Mouse (Mus musculus) neural tube, embryonic 14.5 days (tissue): ENCODE data around the gene Olfr1386. TPM values are rescaled to one million over a fixed set of nuclear protein-coding genes. Genes with fewer than 3 reads are reported as not detected.
"Not testable (repeated sequence)": the region's sequence is repeated elsewhere in the genome, so short reads cannot be mapped to it uniquely, and the experiment has no call there.

ENCODE experiments used
- ATAC-seq: fragments of 200-750 bp; cut with Nextera tagmentation; 2 replicates; pipeline ENCODE4 v1.8.0; 2017; ENCODE audit warnings: low read depth, mild to moderate bottlenecking, moderate TSS enrichment, moderate library complexity
- H3K27ac ChIP-seq: fragments of 300-500 bp; sonication (generic); 2 replicates; pipeline ENCODE4 v1.5.1; 2014; ENCODE audit warnings: low read depth, mild to moderate bottlenecking, control low read depth, low read length, moderate library complexity, mixed read lengths
- H3K27me3 ChIP-seq: fragments of 300-500 bp; sonication (generic); 2 replicates; pipeline ENCODE4 v1.6.1; 2014; ENCODE audit warnings: low read length; ENCODE audit not compliant: control insufficient read depth, insufficient read depth
- H3K36me3 ChIP-seq: fragments of 300-500 bp; sonication (generic); 2 replicates; pipeline ENCODE4 v1.6.1; 2014; ENCODE audit warnings: low read length, mixed read lengths; ENCODE audit not compliant: control insufficient read depth, insufficient read depth
- H3K4me1 ChIP-seq: fragments of 300-500 bp; sonication (generic); 2 replicates; pipeline ENCODE4 v1.6.1; 2014; ENCODE audit warnings: low read length; ENCODE audit not compliant: control insufficient read depth, insufficient read depth
- H3K4me2 ChIP-seq: fragments of 300-500 bp; sonication (generic); 2 replicates; pipeline ENCODE4 v1.6.1; 2014; ENCODE audit warnings: mild to moderate bottlenecking, low read depth, low read length, control low read depth
- H3K4me3 ChIP-seq: fragments of 300-500 bp; sonication (generic); 2 replicates; pipeline ENCODE4 v1.5.1; 2014; ENCODE audit warnings: low read depth, low read length, control low read depth, mixed read lengths
- H3K9ac ChIP-seq: fragments of 300-500 bp; sonication (generic); replicated peaks from 2 replicates; pipeline ENCODE4 v1.6.1; 2014; ENCODE audit warnings: low read depth, mild to moderate bottlenecking, control low read depth, low read length, mixed read lengths
- H3K9me3 ChIP-seq: fragments of 300-500 bp; sonication (generic); 2 replicates; pipeline ENCODE4 v1.6.1; 2016; ENCODE audit warnings: low read length; ENCODE audit not compliant: control insufficient read depth
- WGBS: fragments of 180-500 bp; shearing (Covaris S2); extraction: QIAGEN DNeasy Blood & Tissue Kit; methylation state at CpG from one replicate; pipeline ENCODE4 v1.1.7; 2014; 5-methylcytosine and 5-hydroxymethylcytosine counted together
- polyA plus RNA-seq: library from polyadenylated mRNA; unstranded; fragments of >200 nt; fragmentation: Nextera tagmentation; extraction: Ambion mirVana; gene quantifications from 2 replicates; pipeline ENCODE4 v1.2.1, GENCODE M21; 2014

Gene Olfr1386
- polyA plus RNA-seq, result not detected in 2 replicates

DNA sequence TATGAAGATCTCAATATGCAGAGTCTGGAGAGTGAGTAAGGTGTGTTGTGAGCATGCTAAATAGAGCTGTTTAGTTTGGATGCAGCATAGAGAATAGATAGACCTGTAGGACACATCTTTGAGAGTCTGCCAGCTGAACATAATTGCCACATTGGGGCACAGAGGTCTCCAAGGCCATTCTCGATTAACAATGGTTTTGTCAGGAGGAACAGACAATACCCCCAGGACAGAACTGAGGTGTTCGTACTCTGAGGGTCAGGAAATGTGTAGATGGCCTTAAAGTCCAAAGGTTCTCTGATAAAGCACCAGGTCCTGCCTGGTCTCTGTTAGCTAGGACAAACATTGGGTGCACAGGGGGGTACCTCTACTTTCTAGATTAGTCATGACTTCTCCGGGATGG lies at the start of gene Olfr1386:
Gene Olfr1386, plus strand, starts transcription at position 301 of the 400 bp plus-strand sequence.
- not testable (repeated sequence) for H3K9ac ChIP-seq, H3K4me1 ChIP-seq, H3K9me3 ChIP-seq, H3K4me3 ChIP-seq, H3K4me2 ChIP-seq, H3K36me3 ChIP-seq, H3K27ac ChIP-seq, H3K27me3 ChIP-seq, ATAC-seq
- WGBS, result 83% methylated on average over 2 of the region's 3 CpGs

DNA sequence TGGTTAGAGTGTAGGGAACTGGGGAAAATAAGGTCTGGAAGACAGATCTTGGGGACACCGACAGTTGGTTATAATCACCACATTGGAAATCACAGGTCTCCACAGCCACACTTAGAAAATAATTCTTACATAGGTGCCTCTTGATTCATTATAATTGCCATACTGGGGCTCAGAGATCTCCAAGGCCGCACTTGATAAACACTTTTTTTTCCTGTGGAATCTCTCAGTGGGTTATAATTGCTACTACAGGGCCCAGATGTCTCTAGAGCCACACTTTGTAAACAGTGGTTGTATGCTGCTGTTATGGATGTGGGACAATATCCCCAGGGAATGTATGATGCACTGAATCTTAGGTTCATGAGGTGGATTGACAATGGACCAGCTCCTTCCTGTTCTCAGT lies 42.1 kb upstream of the Olfr1386 start, which contains the start of gene Olfr1389:
Gene Olfr1389, plus strand, starts transcription at position 301 of the 400 bp plus-strand sequence.
- ATAC-seq, result no peak
- no peaks in the 10 kb centered on the region for H3K9me3 ChIP-seq
- no peaks in the 10 kb centered on the region for H3K27me3 ChIP-seq
- no peaks in the 10 kb centered on the region for H3K4me1 ChIP-seq
- H3K27ac ChIP-seq, result no peak within 1 kb of the TSS
- no peak within 1 kb of the TSS for H3K4me2 ChIP-seq
- H3K36me3 ChIP-seq, result no peaks in the 10 kb centered on the region
- no peak within 1 kb of the TSS for H3K4me3 ChIP-seq
- 93% methylated on average over 2 of the region's 2 CpGs for WGBS
- no peak within 1 kb of the TSS for H3K9ac ChIP-seq

DNA sequence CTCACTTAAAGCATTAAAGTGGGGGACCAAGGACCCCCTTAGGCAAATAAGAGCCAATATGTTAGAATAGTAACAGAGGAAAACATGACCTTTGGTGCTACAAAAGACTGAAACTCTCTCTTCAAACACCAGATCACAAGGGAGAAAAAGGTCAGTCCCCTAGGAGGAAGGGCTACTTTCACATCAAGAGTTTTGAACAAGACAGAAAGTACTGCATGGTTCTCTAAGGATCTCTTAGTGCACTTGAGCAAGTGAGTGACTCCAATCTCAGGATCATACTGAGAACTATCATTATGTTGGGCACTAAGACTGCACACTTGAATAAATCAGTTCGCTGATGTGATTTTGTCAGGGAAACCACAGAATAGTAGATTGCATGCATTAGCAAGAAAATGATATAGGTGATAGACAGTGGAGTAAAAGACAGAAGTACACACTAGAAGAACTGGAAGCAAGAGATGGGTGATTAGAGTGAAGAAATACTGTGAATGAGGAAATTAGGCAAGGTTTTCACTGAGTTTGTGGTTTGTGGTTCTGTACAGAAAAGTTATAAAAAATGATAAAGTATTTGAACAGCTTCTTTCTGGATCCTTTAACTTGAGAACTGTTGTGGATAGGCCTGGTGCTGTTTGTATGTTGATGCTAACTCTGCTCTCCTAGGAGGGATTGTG lies 39.5 kb upstream of the Olfr1386 start:
- H3K4me2 ChIP-seq, result no peak overlapping the region
- H3K27me3 ChIP-seq, result no peaks in the 10 kb centered on the region
- H3K9me3 ChIP-seq, result no peaks in the 10 kb centered on the region
- H3K9ac ChIP-seq, result no peak overlapping the region
- no peak overlapping the region for H3K27ac ChIP-seq
- no peak overlapping the region for H3K4me3 ChIP-seq
- no peaks in the 10 kb centered on the region for H3K4me1 ChIP-seq
- H3K36me3 ChIP-seq, result no peaks in the 10 kb centered on the region
- 93% methylated on average over 1 of the region's 1 CpGs for WGBS
- no peak for ATAC-seq

DNA sequence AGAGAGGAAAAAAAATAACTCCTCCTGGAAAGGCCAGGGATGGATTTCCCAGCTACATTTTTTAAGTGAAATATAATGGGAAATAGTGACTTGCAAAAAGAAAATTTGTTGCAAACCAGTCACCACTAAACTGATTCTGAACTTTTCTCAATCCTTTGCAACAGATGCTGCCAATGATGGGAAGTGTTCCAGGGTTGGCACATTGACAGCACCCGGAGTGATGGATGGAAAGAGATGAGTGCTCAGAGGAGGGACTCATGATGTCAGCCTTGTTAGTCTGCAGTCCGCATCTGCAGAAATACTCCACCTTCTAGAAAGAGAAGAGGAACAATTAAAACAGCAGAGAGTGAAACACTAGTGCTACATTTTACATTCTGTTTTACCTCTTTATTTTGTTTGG lies 35.2 kb upstream of the Olfr1386 start:
- H3K4me1 ChIP-seq, result no peaks in the 10 kb centered on the region
- H3K9me3 ChIP-seq, result no peaks in the 10 kb centered on the region
- no peaks in the 10 kb centered on the region for H3K36me3 ChIP-seq
- no peaks in the 10 kb centered on the region for H3K27me3 ChIP-seq
- no peak overlapping the region for H3K9ac ChIP-seq
- no peak for ATAC-seq
- H3K4me3 ChIP-seq, result no peak overlapping the region
- H3K4me2 ChIP-seq, result no peak overlapping the region
- no peak overlapping the region for H3K27ac ChIP-seq
- 86% methylated on average over 2 of the region's 2 CpGs for WGBS

DNA sequence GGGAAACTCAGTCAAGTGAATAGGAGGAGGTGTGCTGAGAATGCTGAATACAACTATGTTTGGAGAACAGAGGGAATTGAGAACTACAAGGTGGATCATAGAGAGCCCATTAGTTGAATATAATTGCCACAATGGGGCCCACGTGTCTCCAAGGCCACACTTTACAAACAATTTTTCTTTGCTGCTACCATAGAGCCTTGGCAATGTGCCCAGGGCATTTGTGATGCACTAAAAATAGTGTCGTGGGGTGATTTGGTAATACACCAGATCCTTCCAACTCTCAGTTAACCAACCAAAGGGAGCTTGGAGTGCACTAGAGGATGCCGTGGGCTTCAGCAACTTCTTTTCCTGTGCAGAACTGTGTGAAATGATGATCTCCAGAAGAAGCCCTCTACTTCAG lies 28.4 kb upstream of the Olfr1386 start, which contains the start of gene Olfr1388:
Gene Olfr1388, plus strand, starts transcription at position 214 of the 400 bp plus-strand sequence.
- H3K9me3 ChIP-seq, result no peaks in the 10 kb centered on the region
- H3K4me2 ChIP-seq, result no peak within 1 kb of the TSS
- 78% methylated on average over 3 of the region's 3 CpGs for WGBS
- H3K36me3 ChIP-seq, result no peaks in the 10 kb centered on the region
- H3K9ac ChIP-seq, result no peak within 1 kb of the TSS
- H3K4me1 ChIP-seq, result no peaks in the 10 kb centered on the region
- no peak for ATAC-seq
- H3K4me3 ChIP-seq, result no peak within 1 kb of the TSS
- no peaks in the 10 kb centered on the region for H3K27me3 ChIP-seq
- H3K27ac ChIP-seq, result no peak within 1 kb of the TSS

DNA sequence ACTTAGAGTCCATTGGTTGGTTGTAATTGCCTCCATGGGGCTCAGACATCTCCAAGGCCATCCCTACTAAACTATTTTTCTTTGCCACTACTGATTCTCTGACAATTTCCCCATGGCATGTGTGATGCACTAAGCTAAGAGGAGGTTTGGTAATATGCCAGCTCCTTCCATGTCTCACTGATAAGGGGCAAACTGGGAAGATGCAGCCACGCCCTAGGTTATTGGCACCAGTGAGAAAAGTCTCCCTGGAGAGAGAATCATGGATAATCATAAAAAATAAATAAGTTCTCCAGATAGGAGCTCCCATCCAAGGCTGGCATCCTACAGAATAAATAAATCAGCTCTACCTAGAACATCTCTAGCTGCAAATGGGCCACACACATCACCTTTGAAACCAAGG lies 9.8 kb upstream of the Olfr1386 start, which contains the start of gene Olfr1387:
Gene Olfr1387, plus strand, starts transcription at position 301 of the 400 bp plus-strand sequence.
- Histone ChIP-seq H3K9ac (no peak within 1 kb of the TSS), H3K4me3 (no peak within 1 kb of the TSS), H3K9me3 (no peaks in the 10 kb centered on the region), H3K4me1 (no peaks in the 10 kb centered on the region), H3K27me3 (no peaks in the 10 kb centered on the region), H3K4me2 (no peak within 1 kb of the TSS), H3K27ac (no peak within 1 kb of the TSS), H3K36me3 (no peaks in the 10 kb centered on the region)
- no peak for ATAC-seq
- WGBS, result 78% methylated on average over 1 of the region's 1 CpGs

DNA sequence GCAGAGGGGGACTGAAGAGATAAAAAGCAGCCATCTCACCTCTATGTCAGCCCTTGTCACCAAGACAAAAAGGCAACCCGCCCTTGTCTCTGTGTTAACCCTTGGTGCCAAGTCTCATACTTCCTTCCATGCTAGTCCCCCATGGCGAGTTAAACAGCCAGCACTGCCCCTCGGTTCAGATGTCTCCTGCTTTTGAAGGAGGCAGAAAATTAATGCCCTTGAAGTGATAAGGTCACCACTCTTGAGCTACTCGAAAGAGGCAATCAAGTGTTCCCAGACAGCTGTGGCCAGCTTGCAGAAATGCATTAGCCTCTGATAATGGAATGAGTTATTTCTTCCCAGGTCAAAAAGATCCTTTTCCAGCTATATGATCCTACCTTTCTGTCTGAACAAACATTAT lies 21.1 kb downstream of the Olfr1386 start:
- no peaks in the 10 kb centered on the region for H3K27me3 ChIP-seq
- H3K36me3 ChIP-seq, result no peaks in the 10 kb centered on the region
- no peak for ATAC-seq
- H3K9ac ChIP-seq, result no peak overlapping the region
- H3K4me1 ChIP-seq, result no peaks in the 10 kb centered on the region
- H3K4me3 ChIP-seq, result no peak overlapping the region
- H3K4me2 ChIP-seq, result no peak overlapping the region
- 55% methylated on average over 4 of the region's 4 CpGs for WGBS
- H3K9me3 ChIP-seq, result no peaks in the 10 kb centered on the region
- H3K27ac ChIP-seq, result no peak overlapping the region

DNA sequence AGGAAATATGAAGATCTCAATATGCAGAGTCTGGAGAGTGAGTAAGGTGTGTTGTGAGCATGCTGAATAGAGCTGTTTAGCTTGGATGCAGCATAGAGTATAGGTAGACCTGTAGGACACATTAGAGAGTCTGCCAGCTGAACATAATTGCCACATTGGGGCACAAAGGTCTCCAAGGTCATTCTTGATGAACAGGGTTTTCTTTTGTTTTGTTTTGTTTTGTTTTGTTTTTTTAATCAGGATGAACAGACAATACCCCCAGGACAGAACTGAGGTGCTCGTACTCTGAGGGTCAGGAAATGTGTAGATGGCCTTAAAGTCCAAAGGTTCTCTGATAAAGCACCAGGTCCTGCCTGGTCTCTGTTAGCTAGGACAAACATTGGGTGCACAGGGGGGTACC lies 23.9 kb downstream of the Olfr1386 start, which contains the start of gene Olfr1385:
Gene Olfr1385, plus strand, starts transcription at position 301 of the 400 bp plus-strand sequence.
- 88% methylated on average over 1 of the region's 1 CpGs for WGBS
- H3K36me3 ChIP-seq, H3K9ac ChIP-seq, ATAC-seq, H3K27me3 ChIP-seq, H3K4me2 ChIP-seq, H3K4me1 ChIP-seq, H3K9me3 ChIP-seq, H3K27ac ChIP-seq, H3K4me3 ChIP-seq: not testable (repeated sequence)

DNA sequence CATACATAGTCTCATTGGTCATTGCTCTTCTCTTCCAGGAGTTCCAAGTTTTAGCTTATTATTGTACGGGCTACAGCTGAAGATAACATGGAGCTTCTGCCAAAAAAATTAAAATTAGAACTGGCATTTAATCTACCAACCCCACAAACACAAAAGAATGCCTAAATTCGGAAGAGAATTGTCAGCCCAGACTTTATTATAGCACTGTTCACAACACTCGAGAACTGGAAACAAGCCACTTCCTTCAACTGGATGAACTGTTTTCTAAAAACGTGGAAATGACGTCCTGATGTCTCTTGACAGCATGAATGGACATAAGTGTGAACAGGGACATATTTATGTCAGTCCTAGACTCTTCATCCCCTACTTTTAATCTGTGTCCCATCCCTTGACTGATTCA lies 53.2 kb downstream of the Olfr1386 start:
- H3K27ac ChIP-seq, result no peak overlapping the region
- H3K9me3 ChIP-seq, result no peaks in the 10 kb centered on the region
- no peaks in the 10 kb centered on the region for H3K36me3 ChIP-seq
- H3K4me3 ChIP-seq, result no peak overlapping the region
- H3K4me2 ChIP-seq, result no peak overlapping the region
- no peaks in the 10 kb centered on the region for H3K27me3 ChIP-seq
- H3K4me1 ChIP-seq, result no peaks in the 10 kb centered on the region
- H3K9ac ChIP-seq, result no peak overlapping the region
- 79% methylated on average over 5 of the region's 5 CpGs for WGBS
- ATAC-seq, result no peak
